20 mouse cellular contexts compared by ENCODE assay signal in the genomic region with DNA sequence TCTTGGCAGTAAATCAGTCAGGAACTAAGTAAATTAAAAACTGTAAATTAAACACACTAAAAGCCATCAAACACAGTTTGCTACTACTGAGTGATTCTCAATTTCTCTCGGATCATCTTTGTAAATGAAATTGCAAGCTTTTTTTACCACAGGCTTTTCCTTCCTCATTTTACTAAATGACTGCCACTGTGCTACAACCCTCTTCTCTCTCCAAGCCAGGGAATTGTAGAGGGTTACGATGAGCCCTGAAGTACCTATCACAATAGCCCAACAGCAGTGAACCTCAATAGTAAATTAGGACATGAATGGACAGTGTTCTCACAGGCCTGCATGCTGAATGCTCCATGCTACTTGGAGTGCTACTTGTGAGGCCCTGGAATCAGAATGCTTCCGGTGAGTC. TPM values are rescaled to one million over a fixed set of nuclear protein-coding genes. Genes with fewer than 3 reads are reported as not detected.
"Had no signal": no experiment of that assay in that cellular context is flagged by ENCODE, and none has a peak within 500 bp of the region (broad histone marks: within the 10 kb centered on the region; RNA-seq: fewer than 3 reads in every experiment).

No protein-coding gene starts in this region.

- H3K9ac ChIP-seq: kidney, embryonic 15.5 days; limb, embryonic 15.5 days; liver, embryonic 14.5 days; lung, embryonic 14.5 days; neural tube, embryonic 15.5 days had no signal

- H3K27me3 ChIP-seq: kidney, embryonic 15.5 days; limb, embryonic 15.5 days; neural tube, embryonic 15.5 days had no signal

- H3K4me1 ChIP-seq: kidney, embryonic 15.5 days; limb, embryonic 15.5 days; midbrain, embryonic 10.5 days; neural tube, embryonic 15.5 days had no signal

- DNase-seq: kidney, adult 18-20 months; kidney, postnatal 14 days; layer of hippocampus, adult 9-11 months; layer of hippocampus, postnatal 36 days; lung, embryonic 14.5 days; lung, postnatal 10 days; lung, postnatal 4 days; midbrain, embryonic 14.5 days; thymus, postnatal 4 days had no signal

- H3K27ac ChIP-seq: kidney, embryonic 15.5 days; limb, embryonic 15.5 days; liver, embryonic 14.5 days; midbrain, embryonic 10.5 days; neural tube, embryonic 15.5 days; stomach, postnatal 0 days had no signal

- H3K4me3 ChIP-seq: kidney, embryonic 15.5 days; limb, embryonic 15.5 days; midbrain, embryonic 10.5 days; myocyte; neural tube, embryonic 15.5 days had no signal

- H3K9me3 ChIP-seq: kidney, embryonic 15.5 days; limb, embryonic 15.5 days; midbrain, embryonic 10.5 days; neural tube, embryonic 15.5 days had no signal

- H3K4me2 ChIP-seq: kidney, embryonic 15.5 days; limb, embryonic 15.5 days; lung, embryonic 14.5 days; neural tube, embryonic 15.5 days had no signal

RNA-seq across cellular contexts. Expression of gene Gm43191, which starts 47.0 kb away (rescaled TPM):
- total RNA-seq: left cerebral cortex, postnatal 25 days had no signal
- polyA plus RNA-seq: kidney, embryonic 15.5 days; large intestine, adult 2 months; limb, embryonic 11.5 days; limb, embryonic 15.5 days; liver, embryonic 14.5 days; lung, embryonic 14.5 days; midbrain, embryonic 10.5 days; midbrain, embryonic 14.5 days; myocyte; neural tube, embryonic 11.5 days; neural tube, embryonic 15.5 days; stomach, postnatal 0 days had no signal
